Mouse (Mus musculus): ENCODE measurements at regions not wholly inside any gene's neighbourhood (a gene's known extent, or its start where the extent isn't known, plus 50 kb on each side); places are given as distances from the start of the nearest gene placed in this dataset.

DNA sequence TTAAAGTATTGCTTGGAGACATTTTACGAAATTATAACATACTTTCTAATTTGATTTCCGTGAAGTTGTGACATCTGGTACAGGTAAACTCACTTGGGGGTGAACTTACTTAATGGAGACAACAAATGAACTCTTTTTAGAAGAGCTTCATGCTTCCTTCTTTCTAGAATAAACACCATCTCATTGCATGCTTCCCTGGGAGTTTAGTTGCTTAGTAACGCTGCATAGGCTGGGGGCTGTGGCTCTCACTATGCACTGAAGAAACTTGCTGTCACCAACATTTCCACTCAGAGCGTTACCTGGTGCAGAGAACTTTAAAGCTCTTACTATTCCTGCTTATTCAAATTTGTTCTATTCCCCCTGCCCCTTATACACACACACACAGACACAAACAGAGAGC, 203.5 kb upstream of the Xrcc4 start:
- DNase-seq (ENCODE audit: low spot score), result no peak

DNA sequence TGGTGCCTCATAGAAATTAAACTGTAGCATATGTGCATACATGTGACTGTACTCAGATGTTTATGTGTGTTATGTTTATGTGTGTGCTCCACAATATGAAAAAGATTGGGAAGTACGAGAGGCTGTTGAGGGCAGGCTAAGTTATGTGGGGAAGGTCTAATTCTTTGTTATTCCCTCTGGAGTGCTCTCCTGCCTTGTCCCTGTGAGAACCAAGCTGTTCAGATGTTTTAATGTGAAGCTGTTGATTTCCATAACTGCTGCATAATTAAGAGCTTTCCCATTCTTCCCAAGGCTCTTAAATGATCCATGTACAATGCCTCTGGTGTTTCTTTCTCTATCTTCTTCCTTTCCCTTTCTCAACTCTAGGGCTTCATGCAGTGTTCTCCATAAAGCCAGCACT, 202.7 kb upstream of the Xrcc4 start:
- no peak for DNase-seq (ENCODE audit: low spot score)

DNA sequence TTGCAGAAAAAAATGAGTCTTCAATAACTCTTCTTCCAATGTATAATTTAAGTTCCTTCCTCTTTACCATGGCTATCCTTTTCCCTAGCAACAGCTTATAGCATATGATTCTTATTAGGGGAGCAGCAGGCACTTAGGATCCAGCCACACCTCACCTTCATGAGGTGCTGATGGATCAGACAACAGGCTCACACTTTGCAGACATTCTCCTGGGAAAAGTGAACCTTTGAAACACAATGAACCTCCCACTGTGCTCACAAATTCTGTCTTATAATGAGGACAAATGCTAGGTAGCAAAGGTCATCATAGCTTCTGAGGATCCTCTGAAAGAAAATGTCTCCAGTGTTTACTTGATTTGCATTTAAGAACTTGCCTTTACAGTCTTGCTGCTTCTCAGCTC, 191.6 kb upstream of the Xrcc4 start:
- no peak for DNase-seq (ENCODE audit: low spot score)

DNA sequence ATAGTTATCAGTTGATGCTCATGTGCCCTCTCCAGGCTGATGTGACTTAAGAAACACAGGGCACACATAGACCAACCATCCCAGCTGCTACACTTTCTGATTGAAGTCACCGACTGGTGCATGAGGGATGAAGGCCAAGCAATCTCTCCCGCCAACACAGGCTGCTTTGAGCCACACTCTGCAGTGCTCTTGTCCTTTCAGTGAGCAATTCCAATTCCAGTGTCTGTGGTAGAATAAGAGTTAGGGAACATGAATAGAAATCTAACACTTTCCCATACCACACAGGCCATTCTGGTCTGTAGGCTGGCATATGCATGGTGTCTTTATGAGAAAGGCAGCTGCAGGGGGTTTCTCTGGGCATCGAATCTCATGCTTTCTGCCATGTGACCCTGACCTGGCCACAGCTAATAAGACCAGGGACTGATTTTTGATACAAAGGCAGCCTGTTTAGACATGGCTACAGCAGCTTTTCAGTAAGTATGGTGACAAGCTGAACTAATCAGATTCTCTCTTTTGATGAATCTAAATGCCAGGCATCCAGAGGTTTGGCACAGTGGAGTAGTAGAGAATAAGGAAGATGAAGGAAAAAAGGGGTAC, 190.5 kb upstream of the Xrcc4 start:
- DNase-seq (ENCODE audit: low spot score), result peak; percentile 9

DNA sequence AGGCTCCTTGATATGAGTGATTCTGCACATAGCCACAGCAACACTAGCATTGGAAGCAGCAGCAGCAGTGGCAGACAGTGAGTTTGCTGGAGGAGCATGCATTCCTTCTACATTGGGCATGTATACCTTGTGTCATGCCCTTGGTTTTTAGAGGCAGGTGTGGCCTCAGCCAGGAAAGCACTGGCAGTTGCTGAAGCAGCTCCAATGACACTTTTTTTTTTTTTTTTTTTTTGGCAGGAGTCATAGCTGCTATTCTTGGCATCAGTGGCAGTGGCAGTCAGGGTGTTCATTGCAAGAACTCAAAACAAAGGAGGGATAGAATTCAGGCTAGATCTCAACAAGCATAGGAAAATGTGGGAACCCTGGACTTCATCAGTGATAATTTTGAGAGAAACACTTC, 189.9 kb upstream of the Xrcc4 start:
- no peak for DNase-seq (ENCODE audit: low spot score)

DNA sequence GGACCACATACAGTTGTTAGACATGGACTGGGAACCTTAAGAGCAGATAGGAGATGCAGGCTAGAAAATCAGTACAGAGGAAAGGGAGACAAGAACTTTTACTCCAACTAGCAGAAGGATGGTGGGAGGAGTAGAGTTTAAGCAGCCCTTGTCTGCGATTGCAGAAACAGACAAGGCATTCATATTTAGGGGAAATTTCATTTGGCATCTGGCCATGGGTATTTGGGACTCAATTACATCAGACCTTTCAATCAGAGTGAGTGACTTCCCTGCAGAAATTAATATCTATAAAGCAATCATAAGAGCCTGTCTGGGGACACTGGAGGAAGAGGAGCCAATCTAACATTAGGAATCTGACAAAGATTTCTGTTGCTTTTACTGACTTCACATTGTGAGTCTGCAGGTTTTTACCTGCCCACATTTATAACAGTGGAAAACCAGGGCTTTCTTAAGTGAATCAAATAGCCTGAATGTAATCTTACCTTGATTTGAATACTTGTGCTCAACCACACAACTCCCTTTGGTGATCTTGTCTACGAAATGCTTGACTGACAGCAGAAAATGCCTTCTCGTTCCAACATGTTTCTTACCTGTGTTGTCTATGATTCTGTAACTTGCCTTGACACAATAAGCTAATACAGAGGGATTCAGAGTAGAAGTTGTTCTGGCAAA, 169.8 kb upstream of the Xrcc4 start:
- peak; percentile 13 for DNase-seq (ENCODE audit: low spot score)

DNA sequence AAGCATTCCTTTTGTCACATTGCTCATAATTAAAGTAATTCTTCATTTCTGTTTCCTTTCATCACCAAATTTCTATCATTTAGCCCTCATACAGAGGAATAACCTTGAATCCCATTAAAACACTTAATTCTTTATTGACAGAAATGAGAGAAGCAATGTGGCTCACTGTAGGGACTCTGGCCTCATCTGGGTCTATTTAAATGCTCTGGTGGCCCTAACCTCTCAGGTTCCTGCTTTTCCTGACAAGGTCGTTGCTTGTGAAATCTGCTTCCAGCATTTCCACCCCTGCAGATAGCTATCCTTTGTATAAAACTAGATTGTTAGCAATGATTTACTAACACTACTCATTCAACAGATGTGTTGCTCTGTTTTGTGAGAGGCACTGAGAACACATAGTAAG, 163.6 kb upstream of the Xrcc4 start:
- no peak for DNase-seq (ENCODE audit: low spot score)

DNA sequence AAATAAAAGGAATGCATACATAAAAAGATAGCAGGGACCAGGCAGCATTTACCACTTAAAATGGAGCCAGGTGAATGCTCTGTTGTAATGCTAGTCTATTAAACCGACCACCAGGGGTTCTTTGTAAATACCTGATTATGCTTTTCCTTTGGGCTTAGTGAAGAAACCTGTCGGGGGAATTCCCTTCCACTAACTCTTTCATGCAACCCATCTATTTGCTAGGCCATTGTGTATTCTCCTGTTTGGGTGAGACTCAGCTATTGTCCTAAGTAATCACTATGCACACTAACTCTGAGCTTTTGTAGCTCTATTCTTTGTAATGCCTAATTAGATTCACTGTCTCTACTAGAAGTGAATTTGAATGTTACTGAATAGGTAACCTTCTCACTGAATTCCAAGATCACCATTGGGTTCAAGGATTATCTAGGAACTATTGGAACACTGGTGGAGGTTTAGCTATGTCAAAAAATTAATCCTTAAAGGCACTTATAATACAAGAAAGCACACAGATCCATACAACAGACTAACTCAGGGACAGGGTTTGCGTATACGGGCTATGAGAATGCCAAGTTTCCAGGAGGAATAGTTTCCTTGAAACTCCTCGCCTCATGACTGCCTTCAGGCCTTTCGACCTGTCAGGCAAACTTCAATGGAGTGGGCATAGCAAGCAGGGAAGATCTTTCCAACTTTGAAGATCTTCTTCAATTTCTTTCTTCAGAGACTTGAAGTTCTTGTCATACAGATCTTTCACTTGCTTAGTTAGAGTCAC, 156.8 kb upstream of the Xrcc4 start:
- DNase-seq (ENCODE audit: low spot score), result no peak

DNA sequence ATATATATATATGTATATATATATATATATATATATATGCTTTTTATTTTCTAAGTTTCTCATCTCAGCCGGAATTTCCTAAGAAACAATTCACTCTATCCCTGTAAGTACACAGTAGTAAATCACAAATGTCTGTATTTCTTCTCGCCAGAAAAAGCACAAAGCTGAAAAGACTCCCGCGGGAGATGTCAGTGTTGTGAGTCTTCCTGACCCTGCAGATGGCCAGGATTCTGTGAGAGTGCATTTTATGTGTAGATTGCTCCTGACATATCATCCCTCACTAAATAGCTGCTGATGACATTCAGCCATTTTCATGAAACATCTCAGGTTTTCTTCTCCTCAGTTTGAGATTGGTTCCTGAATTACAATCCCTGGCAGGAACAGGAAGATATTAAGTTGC, 148.9 kb upstream of the Xrcc4 start:
- DNase-seq (ENCODE audit: low spot score), result no peak

DNA sequence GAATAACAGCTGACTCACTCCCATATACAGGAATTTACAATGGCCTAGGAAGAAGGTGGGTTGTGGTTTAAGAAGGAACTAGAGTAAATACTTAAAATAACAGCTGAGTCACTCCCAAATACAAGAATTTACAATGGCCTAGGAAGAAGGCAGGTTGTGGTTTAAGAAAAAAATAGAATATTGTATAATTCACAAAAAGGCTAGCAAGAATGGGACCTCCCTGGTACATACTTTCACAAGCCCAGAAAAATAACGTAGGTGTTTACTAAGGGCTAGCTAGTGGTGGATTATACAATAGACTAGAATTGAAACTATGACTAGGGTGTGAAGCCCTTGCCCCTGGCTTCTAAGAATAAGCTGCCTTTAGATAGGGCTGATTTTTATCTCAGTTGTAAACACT, 144.6 kb upstream of the Xrcc4 start:
- no peak for DNase-seq (ENCODE audit: low spot score)

DNA sequence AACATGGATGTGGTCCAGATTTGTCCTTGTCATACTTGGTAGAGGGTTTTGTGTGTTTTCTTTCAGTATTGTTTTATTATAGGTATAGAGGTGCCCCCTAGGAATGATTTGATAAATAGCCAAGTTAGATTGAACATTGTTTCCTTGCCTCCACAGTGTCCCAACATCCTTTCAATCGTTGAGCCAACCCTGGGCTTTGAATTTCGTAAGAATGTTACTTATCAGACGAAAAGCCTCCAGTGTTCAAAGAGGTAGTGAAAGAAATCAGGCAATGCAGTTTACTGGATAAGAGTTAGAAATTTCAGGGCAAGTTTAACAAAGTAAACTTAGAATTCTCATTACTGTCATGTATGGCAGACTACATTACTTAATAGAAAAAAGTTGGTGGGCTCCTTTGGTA, 144.2 kb upstream of the Xrcc4 start:
- no peak for DNase-seq (ENCODE audit: low spot score)

DNA sequence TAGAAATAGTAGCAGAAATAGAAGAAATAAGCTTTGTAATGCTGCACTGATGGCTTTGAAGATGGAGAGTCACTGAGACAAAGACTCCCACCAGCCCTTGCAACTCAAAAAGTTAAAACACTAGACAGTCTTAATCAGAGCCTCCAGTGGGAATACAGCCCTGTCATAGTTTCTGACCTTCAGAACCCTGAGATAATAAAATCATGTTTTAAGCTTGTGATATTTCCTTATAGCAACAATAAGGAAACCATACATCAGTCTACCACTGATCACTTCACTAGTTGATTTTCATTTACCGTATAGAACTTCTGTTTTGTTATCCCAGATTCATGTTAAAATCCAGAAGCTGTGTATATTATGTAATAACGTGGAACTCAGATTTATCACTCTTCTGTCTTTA, 139.7 kb upstream of the Xrcc4 start:
- no peak for DNase-seq (ENCODE audit: low spot score)

DNA sequence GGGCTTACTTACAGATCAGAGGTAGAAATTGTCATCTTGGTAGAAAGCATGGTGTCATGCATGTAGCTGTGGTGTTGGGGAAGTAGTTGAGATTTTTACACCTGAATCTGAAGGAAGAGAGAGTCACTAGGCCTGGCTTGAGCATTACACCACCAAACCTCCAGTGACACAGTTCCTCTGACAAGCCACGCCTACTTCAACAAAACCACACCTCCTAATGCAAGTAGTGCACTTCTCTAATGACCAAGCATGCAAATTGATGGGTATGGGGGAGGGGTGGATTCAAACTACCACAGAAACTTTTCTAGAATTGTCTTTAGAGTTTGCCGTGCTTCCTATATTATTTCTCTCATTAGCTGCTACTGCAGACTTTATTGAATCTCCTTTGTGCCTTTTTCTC, 136.8 kb upstream of the Xrcc4 start:
- DNase-seq (ENCODE audit: low spot score), result no peak

DNA sequence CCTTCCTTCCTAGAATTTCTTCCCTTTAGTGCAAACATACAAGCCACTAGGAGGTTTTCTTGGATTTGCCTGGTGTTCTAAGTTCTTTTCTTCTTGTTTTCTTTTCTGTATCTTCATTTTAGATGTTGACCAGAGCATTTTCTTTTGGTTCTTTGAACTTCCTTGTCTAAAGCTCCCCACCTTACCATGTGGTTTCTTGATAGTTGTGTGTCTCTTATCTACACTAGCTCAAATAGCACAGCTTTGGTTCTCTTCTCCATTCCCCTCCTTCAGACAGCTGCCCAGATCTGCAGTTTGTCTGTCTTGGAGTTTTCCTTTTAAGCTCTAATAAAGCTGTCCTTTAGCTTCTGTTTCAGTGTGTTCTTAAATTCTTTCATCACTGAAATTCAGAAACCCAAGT, 123.0 kb upstream of the Xrcc4 start:
- no peak for DNase-seq (ENCODE audit: low spot score)

DNA sequence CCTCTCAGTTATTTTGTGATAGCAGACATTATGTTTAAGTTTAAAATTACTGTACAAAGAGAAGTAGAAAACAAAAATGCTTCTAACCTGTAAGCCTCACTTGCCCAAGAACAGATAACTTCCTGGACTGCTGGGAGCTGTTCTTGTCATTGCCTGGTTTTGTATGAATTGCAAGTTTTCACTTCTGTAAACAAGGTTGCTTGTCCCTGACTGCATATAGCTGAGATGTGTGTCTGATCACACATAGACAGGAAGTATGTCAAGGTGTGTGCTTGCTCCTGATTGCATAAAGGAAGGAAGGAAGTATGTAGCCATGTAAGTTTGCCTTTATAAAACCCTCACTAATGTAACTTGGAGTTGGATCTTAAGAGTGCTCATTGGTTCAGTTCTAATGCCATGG, 118.5 kb upstream of the Xrcc4 start:
- DNase-seq (ENCODE audit: low spot score), result no peak
